Mouse (Mus musculus) megakaryocyte-erythroid progenitor cell, adult 5-6 weeks (primary cell): Measurements from ENCODE around the gene Hltf. TPM values are rescaled to one million over a fixed set of nuclear protein-coding genes. Genes with fewer than 3 reads are reported as not detected.
"Not testable (repeated sequence)": the region's sequence is repeated elsewhere in the genome, so short reads cannot be mapped to it uniquely, and the experiment has no call there.

ENCODE experiments used
- ATAC-seq: replicated peaks from 2 replicates; pipeline ENCODE4 v1.8.0; 2016; ENCODE audit warnings: mild to moderate bottlenecking, inconsistent platforms; ENCODE audit not compliant: severe bottlenecking, poor library complexity, low FRiP score, low TSS enrichment
- total RNA-seq, 2 experiments: library from RNA; stranded (forward) in 1 of 2; stranded (reverse) in 1 of 2; fragments of 200-1000, 215-1000 nt in 1 of 2; fragments of >200 nt in 1 of 2; fragmentation: Nextera tagmentation in 1 of 2; gene quantifications; 2 replicates each; pipeline ENCODE4 v1.2.3; 2014 to 2017

The Hltf gene
- 20.4 and 31.0 TPM in 2 replicates for total RNA-seq (2014; fragmentation: Nextera tagmentation)
- total RNA-seq (2017), result 46.3 and 48.8 TPM in 2 replicates

DNA sequence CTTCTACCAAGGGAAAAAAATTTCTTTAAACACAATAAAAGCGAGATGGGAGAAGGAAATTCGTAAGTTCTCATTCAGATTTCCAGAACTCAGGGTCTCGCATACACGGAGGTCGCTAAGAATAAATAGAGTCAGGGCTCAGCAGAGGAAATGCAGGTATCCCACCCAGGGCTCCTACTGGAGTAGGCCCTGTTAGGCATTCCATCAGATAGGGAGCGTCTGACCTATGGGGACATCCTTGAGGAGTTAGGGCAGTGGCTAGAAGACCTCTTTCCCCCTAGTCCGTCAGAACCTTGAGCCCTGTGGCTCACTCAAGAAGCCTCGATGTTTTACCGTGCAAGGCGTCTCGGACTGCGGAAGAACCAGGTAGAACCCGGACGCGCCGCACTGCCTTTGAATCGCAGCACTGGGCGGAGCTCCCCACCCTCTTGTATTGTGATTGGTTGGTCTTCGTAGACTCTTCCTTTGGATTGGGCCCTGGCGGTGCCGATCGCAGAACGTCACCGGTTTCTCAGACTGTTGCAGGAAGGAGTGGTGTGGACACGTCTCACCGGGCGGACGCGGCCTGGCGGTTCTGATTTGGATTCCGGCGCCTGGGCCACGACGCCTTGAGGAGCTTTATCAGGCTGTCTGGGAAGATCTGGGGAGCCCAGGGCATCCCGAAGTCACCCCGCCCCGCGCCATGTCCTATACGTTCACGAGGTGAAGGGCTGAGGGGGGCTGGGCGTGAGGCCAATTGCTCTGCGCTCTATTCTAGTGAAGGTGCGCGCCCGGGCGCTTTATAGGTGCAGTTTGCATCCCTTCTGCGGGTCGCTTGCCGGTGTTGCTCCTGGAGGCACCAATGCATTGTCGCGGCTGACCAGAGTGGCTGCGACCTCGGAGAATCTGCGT is at the start of gene Hltf:
Hltf (plus strand) TSS at position 506 of the 891 bp plus-strand sequence.
- peak; percentile 100 for ATAC-seq

DNA sequence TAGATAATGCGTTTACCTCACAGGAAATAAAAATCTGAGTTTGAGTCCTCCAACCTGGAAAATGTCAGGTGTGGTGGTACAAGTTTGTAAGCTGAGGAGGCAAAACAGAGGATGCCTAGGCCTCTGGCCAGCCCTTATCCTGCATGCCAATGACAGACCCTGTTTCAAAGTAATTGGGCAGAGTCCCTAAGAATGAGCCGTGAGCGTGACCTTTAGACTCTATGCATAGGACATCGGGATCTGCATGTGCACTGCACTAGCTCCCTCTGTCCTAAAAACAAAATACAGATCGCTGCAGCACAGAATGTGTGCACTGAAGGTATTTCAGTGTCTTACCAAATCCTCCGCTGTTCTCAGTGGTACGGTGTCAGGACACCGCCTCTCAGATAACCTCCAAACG is 47.1 kb upstream of the Hltf start:
- ATAC-seq, result 0 out of 2 replicates have a peak, but pooled peaks have one; percentile 18

DNA sequence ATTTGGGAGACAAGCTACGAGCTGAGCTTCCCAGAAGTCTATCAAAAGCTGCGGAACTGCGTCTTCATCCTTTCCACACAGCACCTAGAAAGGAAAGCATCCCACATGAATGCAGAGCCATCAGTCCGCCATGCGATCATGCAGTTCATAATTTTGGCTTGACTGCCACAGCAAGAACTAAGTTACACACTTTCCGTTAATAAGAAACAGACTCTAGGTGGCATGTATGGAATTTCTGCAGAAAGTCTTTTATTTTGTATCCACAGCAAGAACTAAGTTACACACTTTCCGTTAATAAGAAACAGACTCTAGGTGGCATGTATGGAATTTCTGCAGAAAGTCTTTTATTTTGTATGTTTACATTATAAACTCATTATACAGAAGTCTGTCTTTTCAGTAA is 46.7 kb upstream of the Hltf start:
- not testable (repeated sequence) for ATAC-seq

DNA sequence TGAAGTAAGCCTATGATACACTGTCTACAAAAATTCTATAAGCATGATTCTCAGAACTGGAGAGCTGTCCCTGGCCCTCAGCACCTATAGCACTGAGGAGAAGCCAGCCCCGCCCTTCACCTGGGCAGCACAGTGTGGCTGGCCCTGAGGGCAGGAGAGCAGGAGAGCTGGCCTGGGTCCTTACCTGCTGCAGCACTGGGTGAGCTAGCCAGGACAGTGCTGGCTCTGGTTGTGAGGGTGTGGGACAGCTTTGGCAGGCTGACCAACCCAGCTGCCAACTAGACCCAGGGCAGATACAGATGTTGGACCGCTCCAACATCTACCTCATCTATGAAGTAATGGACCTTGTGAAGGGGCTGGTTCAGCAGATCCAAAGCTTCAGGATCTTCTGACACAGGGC is 43.2 kb upstream of the Hltf start:
- ATAC-seq, result no peak

DNA sequence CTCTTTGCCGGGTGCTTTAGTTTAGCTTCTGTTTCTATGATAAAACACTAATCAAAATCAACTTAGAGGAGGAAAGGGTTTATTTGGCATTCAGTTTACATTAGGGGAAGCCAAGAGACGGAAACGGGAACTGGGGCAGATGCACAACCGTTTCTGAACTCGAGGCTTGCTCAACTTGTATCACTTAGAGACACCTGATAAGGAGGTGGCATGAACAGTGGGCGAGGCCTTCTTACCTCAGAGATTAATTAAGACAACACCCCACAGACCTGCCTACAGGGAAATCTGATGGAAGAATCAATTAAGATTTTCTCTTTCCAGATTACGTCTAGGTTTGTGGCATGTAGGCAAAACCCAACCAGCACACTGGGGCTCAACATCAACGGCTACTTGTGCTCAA is 39.5 kb upstream of the Hltf start:
- no peak for ATAC-seq

DNA sequence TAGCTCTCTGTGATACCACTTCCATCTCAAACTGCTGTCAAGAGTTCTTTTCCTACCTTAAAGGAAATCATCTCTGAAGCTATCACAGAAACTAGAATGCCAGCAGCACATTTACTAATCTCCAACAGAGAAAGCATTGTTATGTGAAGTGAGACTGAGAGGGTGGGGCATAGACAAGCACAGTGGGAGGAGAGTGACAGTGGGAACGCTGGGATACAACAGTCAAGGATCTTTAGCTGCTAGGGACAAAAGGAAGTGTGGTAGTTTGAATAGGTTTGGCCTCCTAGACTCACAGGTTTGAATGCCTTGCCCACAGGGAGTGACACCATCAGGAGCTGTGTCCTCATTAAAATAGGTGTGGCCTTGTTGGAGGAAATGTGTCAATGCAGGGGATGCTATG is 33.8 kb upstream of the Hltf start:
- ATAC-seq, result no peak

DNA sequence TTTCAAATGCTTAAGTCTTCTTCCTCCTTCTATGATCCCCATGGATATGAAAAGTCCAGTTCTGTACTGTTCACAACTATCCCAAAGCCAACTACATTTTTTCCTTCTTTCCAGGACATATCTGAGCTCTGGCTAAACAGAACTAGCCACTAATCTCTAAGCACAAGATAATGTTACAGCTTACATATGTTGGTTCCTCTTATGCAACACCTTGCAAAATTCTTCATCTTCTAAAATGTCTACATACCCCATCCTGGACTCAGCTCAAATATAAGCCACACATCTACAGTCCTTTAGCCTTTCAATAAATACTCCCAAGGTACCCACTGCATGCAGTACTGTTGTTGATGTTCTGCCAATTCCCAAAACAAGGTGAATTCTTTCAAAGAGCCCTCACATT is 31.1 kb upstream of the Hltf start:
- no peak for ATAC-seq

DNA sequence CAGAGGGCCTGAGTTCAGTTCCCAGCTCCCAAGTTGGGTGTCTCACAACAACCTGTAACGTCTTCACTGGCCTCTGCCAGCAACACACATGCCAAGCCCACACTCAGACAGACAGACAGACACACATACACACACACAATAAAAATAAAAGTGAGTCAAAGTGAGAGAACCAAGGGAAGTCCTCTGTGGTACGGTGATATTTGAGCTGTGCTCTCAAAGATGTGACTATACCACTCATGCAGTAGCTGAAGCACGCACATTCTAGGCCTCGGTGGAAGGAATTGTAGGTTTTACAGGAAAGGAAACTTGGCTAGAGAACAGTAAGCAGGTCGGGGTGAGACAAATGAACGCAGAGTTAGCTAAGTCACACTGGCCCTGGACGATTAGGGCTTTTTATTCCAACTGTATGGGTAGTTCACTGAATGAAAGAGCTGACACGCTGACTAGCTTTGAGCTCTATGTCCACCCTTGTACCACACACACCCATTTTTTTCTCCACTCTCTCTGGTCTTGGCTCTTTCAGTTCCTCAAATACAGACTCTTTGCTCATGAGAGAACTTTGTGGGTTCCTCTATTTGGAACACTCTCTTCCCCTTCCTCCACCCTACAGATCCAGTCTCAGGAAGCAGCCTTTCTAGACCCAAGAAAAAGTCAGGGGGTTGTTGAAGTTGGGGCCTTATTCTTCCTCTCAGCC is 30.5 kb upstream of the Hltf start:
- ATAC-seq, result no peak

DNA sequence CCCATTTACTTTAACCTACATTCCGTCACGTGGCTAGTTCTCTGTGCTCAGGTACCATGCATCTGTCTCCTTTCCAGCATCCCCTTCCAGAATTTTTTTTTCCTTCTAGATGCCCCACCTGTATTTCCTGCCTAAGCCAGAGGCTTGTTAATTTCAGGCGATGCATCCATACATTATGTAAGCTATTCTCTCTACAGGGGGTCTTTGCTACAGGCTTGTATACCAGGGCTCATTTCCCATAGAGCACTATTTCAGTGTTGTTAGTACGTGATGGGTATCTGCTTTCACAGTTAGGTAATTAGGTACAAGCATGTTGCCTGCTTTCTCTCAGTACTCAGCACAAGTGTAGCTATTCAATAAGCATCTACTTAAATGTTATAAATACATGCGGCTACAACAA is 29.8 kb upstream of the Hltf start:
- ATAC-seq, result no peak

DNA sequence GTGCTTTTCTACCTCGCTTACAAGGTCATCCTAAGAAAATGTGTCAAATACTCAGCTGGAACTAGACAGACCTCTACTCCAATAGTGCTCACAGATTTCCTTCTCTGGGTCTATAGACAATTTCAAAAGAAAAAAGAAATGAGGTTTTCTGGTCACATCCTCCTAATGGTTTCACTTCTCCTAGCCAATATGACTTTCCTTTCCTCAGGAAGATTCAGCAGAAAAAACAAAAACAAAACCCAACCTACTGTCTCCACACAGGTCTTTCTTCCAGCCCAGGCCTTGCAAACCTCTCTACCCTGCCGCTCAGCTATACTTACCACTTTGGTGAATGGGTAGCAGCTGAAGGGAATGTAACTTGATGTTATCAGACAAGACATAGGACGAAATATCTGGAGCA is 29.0 kb upstream of the Hltf start:
- no peak for ATAC-seq

DNA sequence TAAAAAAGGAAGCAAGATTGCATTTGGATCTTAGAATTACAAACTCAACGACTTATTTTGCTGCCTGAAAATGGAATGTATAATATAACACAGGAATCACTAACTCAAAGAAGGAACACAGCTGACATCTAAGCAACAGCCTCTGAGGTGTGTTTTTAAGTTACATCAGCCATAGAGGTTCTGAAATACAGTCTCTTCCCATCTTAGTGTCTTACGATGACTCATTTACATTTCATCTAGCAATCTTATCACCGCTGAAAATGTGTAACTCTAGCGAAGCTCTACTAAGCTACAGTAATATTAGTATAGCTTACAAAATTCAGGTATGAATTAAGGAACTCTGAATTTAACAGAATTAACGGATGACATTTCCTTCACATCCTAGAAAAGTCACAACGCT is 26.8 kb upstream of the Hltf start:
- no peak for ATAC-seq

DNA sequence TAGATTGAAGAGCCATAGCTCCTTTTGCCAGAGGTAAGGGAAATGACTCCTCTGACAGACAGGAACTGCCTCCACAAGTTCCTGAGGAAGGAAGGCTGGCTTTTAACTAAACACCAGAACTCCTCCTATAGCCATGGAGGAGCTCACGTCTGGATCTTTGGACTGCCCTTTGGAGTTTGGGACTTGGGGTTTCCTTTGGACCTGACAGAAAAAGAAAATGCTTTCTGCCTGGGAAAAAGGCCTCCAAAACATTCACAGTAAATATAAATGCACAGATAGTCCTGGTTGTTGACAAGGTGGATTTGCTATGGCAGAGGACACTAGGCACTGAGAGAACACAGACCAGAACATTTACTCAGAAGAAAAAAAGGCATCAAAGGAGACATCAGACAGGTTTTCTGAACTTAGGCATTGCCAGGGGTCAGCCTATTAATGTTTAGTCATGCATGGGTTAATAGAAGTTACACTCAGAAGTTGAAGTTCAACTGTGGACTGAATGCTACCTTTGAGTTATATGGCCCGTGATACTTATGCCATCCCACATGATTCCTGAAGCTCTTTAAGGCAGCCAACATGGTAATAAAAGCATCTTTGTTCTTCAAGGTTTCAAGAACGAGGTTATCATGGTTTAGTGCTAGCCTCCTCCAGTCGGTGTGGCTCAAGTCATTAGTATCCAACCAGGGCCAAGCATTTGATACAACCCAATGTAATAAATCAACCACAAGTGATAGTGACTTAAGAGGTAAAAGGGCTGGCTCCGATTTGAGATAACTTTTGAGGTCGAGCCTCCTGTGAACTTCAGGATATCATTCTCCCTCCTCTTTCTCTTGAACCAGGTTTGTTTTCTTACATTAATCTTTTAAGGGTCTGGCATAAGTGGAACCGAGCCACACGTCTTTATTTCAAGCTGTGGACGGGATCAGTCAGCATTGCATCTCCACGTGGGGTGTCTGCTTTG is 23.6 kb upstream of the Hltf start:
- peak; percentile 58 for ATAC-seq

DNA sequence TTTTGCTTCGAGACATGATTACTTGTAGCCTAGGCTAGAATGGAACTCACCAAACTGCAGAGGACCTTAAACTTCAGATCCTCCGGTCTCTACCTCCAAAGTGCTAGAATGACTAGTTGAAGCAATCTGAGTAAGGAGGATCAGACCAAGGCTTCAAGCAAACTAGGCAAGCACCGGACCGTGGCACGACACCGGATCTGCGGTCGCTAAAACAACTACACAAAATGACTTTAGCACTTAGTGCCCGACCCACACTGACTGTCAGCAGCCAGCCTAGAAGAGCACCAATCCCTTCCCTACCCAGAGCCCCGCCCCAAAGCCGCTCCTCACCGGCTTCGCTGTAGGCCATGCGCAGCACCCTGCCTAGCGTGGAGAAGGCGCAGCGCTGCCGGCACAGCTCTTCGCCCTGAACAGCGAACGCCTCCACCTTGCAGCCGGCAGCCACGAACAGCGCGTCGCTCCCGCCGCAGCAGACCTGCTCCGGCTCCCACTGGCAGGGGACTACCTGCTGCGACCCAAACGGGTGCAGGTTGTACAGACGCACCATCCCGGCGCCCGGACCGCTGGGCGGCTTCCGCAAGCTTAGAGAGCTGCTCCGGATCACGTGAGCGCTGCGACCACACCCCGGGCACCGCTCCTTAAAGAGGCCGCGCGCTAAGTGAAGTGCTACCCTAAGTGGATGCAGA is 22.7 kb upstream of the Hltf start, which contains the start of gene Hps3:
Hps3 (minus strand) TSS at position 597 of the 686 bp plus-strand sequence.
- ATAC-seq, result peak; percentile 99

DNA sequence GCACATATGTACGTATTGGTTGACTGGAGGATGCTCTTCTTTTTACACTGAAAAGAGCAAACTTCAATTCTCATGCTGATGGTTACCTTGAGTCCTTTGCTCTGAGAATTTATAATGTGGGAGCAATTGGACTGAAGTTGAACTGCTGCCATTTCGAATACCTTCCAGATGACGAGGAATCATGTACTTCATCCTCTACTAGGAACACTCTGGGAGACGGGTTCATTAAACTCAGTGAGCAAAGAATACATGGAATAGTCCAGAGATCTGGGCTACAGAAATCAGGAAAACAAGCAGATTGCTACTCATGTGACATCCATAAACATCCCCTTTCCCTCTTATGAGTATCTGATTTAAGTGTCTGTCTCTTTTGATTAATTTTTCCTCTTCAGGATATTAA is 21.5 kb upstream of the Hltf start:
- ATAC-seq, result no peak

DNA sequence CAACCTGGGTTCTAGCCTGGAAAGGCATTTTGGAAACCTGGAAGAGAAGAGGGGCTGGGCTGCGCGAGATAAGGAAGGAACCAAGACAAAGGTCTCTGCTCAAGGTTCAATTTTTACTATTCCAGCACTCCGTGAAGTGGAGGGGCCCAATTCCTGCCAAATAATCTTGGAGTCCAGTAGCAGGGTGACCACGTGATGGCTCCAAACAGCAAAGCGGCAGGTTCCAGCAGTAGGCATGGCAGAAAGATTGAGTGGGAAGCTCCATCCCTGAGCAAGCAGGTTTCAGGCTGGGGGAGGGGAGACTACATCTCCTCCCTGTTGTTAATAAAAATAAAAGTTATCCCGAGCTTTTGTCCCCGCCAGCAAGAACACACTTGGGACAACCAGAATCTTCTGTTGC is 16.1 kb upstream of the Hltf start:
- not testable (repeated sequence) for ATAC-seq

DNA sequence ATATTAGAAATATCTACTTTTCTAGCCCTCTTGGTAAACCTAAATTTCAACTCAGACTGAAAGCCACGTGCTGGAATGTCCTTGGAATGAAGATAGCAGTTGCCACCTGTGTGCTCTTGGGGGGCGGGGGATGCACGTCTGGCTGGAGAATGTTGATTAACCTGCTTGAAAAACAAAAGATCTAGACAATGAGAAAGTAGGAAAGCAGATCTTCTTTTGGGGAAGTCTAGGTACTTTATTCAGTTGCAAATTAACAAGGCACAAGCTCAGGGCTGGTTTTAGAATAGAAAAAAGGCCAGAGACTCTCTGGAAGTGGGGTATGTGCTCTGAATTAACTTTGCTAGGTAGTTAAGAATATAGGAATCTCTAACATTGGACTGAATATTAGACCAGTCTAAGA is 12.9 kb upstream of the Hltf start:
- ATAC-seq, result not testable (repeated sequence)

DNA sequence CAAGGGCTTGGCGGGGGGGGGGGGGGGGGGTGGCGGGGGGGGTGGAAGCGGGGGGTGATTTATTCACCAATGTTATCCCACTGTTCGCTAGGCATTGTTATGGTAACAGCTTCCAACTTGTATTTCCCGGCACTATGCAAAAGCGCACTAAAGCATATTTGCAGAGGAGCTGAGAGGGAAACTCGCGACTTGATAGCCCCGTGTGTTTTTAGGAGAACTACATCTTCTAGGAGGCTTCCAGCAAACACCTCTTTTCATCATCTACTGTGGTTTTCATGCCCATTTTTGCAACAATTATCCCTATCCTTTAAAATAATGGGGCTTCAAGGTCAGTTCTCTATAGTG is 558 bp downstream of the Hltf start:
- no peak for ATAC-seq

DNA sequence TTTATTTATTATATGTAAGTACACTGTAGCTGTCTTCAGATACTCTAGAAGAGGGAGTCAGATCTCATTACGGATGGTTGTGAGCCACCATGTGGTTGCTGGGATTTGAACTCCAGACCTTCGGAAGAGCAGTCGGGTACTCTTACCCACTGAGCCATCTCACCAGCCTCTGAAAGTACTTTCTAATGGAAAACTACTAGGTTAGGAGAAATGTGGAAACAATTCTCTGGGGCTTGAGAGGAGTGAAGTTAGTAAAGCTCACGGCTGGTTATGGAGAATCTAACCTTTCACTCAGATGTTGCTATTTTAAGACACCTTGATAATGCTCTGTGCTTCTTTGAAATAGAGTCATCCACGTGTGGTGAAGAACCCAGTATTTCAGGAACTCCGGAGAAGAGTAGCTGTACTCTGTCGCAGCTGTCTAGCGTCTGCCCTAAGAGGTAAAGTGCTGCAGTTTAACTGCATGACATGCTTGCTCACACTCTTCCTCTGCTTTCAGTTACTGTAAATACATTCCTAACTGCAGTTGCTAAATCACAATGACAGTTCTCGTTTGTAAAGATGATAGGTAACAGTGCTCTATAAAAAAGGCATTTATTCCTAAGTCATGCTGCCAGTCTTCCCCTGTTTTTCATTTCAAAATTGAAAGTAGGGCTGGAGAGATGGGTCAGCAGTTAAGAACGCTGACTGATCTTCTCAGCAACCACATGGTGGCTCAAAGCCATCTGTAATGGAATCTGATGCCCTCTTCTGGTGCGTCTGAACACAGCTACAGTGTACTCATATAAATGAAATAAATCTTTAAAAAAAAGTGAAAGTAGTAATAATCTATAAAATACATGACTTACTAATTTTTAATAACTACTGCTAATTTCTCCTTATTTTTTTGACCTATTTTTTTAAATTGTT is 18.8 kb downstream of the Hltf start:
- peak; percentile 79 for ATAC-seq
